Mouse (Mus musculus) kidney, adult 2 months (tissue): Measurements from ENCODE around the gene Ppme1.

Experiments used
- CTCF ChIP-seq: fragments of 200-500 bp; conservative IDR thresholded peaks from 2 replicates; pipeline ENCODE4 v1.5.1; 2011; ENCODE audit warnings: low read depth, mild to moderate bottlenecking, control low read depth, low read length, moderate library complexity, mixed read lengths; ENCODE audit not compliant: insufficient read depth, insufficient read length
- POLR2A ChIP-seq: fragments of 200-500 bp; IDR thresholded peaks from one replicate; pipeline ENCODE4 v1.6.1; 2011; ENCODE audit warnings: low read depth, low read length, control low read depth

GRCm38 (mm10) chr7:100316924-100317323, 55.2 kb downstream of the Ppme1 start:
- TF ChIP-seq CTCF: no peak
- TF ChIP-seq POLR2A: no peak
